Mouse (Mus musculus): Measurements from ENCODE around the gene Nme7. TPM values are rescaled to one million over a fixed set of nuclear protein-coding genes. Genes with fewer than 3 reads are reported as not detected.

Gene Nme7
- total and polyA plus RNA-seq, 3 experiments = 23.5 to 33.2 (median 25.3) TPM

DNA sequence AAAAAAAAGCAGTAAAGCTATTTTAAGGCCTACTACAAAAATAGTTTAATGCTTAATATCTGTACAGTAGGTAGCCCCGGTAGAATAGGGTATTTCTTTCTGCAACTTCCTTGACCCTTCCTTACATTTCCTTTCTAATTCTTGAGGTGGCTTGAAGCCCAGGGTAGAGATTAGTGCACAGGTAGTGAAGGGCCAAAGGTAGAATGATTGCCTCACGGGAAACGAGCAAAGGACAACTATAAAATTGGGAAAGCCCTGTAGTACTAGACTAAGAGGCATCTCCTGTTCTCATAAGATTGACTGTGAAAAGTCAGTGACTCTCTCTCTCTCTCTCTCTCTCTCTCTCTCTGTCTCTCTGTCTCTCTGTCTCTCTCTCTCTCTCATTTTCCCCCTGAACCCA is 31.5 kb downstream of the Nme7 start:
- Histone ChIP-seq H3K4me2 (ENCODE audit: insufficient read depth, low read depth, poor library complexity, severe bottlenecking) (no peak overlapping the region), H3K27me3 (replicated peaks) (no peaks in the 10 kb centered on the region), H3K4me3 (replicated peaks in 1 of 3; ENCODE audit: low read depth in 2 of 3, low read length in 2 of 3, poor library complexity in 1 of 3) (no peak overlapping the region), H3K4me1 (ENCODE audit: control insufficient read depth in 1 of 2, insufficient read depth in 2 of 2) (peaks cover 5 to 22% of the 10 kb centered on the region in 2 experiments), H3K36me3 (replicated peaks in 1 of 2; ENCODE audit: control insufficient read depth in 1 of 2, insufficient read depth in 1 of 2, low read length in 1 of 2) (peaks cover 12 to 30% of the 10 kb centered on the region in 2 experiments), H3K9me3 (replicated peaks; ENCODE audit: low read length) (peaks cover 4% of the 10 kb centered on the region), H3K27ac (ENCODE audit: insufficient read depth, low read depth) (no peak overlapping the region), H3K79me2 (replicated peaks; ENCODE audit: control insufficient read depth, extremely low read depth, insufficient read depth, poor library complexity, severe bottlenecking) (no peaks in the 10 kb centered on the region), H3K9ac (ENCODE audit: insufficient read depth, low read depth) (no peak overlapping the region)
- dilution Hi-C loops (cut with MboI; ENCODE audit: extremely low pct_ligation_motif_present, extremely low pct_unique_long_range_greater_than_20kb, low sequenced_read_pairs) (no loop called here), in situ Hi-C loops (cut with MboI; ENCODE audit: low pct_ligation_motif_present, low pct_unique_long_range_greater_than_20kb, low sequenced_read_pairs) (no loop called here)
- TF ChIP-seq MAZ (IDR thresholded peaks at IDR 0.05; ENCODE audit: low read depth, low read length) = no peak
- DNase-seq (ENCODE audit: extremely low read depth) = no peak

DNA sequence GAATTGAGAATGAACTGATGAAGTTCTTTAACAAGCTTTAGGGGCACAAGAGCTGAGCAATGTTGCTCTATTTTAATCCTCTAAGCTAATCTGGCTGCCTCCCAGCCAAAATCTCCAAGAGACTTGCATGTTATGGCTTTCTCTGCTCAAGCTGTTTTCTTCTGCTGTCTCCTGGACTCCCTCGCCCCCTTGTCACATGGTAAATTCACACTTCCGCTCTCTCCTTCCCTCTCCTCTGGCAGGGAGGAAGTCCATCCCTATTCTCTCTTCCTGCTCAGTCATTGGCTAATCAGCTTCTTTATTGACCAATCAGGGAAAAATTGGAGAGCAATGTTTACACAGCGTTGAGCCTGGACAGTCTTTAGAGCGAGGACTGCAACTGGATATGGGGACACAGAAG is 31.9 kb downstream of the Nme7 start:
- dilution Hi-C loops (cut with MboI; ENCODE audit: extremely low pct_ligation_motif_present, extremely low pct_unique_long_range_greater_than_20kb, low sequenced_read_pairs) = no loop called here
- in situ Hi-C loops (cut with MboI; ENCODE audit: low pct_ligation_motif_present, low pct_unique_long_range_greater_than_20kb, low sequenced_read_pairs) = no loop called here
- H3K27me3 ChIP-seq (replicated peaks) = no peaks in the 10 kb centered on the region
- DNase-seq (ENCODE audit: extremely low read depth) = no peak
- H3K9ac ChIP-seq (ENCODE audit: insufficient read depth, low read depth) = no peak overlapping the region
- H3K4me2 ChIP-seq (ENCODE audit: insufficient read depth, low read depth, poor library complexity, severe bottlenecking) = no peak overlapping the region
- H3K79me2 ChIP-seq (replicated peaks; ENCODE audit: control insufficient read depth, extremely low read depth, insufficient read depth, poor library complexity, severe bottlenecking) = no peaks in the 10 kb centered on the region
- H3K4me3 ChIP-seq (replicated peaks in 1 of 3; ENCODE audit: low read depth in 2 of 3, low read length in 2 of 3, poor library complexity in 1 of 3) = no peak overlapping the region
- peaks cover under 1 to 22% of the 10 kb centered on the region in 2 experiments for H3K4me1 ChIP-seq (ENCODE audit: control insufficient read depth in 1 of 2, insufficient read depth in 2 of 2)
- H3K9me3 ChIP-seq (replicated peaks; ENCODE audit: low read length) = peaks cover 4% of the 10 kb centered on the region
- no peak overlapping the region for H3K27ac ChIP-seq (ENCODE audit: insufficient read depth, low read depth)
- H3K36me3 ChIP-seq (replicated peaks in 1 of 2; ENCODE audit: control insufficient read depth in 1 of 2, insufficient read depth in 1 of 2, low read length in 1 of 2) = peaks cover 8 to 27% of the 10 kb centered on the region in 2 experiments
- no peak for TF ChIP-seq ZNF384 (IDR thresholded peaks at IDR 0.05; ENCODE audit: low read depth, low read length)
- TF ChIP-seq TBP (conservative IDR thresholded peaks at IDR 0.05; ENCODE audit: low read depth, low read length) = no peak
- no peak for TF ChIP-seq MAX (IDR thresholded peaks at IDR 0.05; ENCODE audit: low read length)
- TF ChIP-seq SIN3A (IDR thresholded peaks at IDR 0.05; ENCODE audit: low read length) = no peak
- TF ChIP-seq SMC3 (IDR thresholded peaks at IDR 0.05; ENCODE audit: low read depth, low read length) = no peak
- TF ChIP-seq BHLHE40 (IDR thresholded peaks at IDR 0.05; ENCODE audit: low read depth, low read length) = no peak

DNA sequence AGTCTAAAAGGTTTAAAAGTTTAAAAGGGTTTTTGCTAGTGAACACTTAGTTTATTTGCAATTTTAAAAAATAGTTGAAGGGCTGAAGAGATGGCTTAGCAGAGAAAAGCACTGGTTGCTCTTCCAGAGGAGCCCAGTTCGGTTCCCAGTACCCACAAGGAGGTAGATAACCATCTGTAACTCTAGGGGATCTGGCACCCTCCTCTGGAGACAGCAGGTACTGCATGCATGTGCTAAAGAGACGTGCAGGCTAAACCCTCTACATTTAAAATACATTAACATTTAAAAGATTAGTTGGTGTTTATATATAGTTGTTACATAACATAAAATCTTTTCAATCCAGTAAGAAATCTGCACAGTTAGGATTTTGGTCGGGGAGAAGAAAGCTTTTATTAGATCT is 38.2 kb downstream of the Nme7 start:
- H3K79me2 ChIP-seq (replicated peaks; ENCODE audit: control insufficient read depth, extremely low read depth, insufficient read depth, poor library complexity, severe bottlenecking) = no peaks in the 10 kb centered on the region

More for the DNA sequence above, 38.2 kb downstream of the Nme7 start:
- Histone ChIP-seq H3K9me3 (replicated peaks; ENCODE audit: low read length) (no peaks in the 10 kb centered on the region), H3K4me2 (ENCODE audit: insufficient read depth, low read depth, poor library complexity, severe bottlenecking) (no peak overlapping the region), H3K36me3 (replicated peaks in 1 of 2; ENCODE audit: control insufficient read depth in 1 of 2, insufficient read depth in 1 of 2, low read length in 1 of 2) (peaks cover 0 to 31% of the 10 kb centered on the region in 2 experiments), H3K9ac (ENCODE audit: insufficient read depth, low read depth) (no peak overlapping the region), H3K4me3 (replicated peaks in 1 of 3; ENCODE audit: low read depth in 2 of 3, low read length in 2 of 3, poor library complexity in 1 of 3) (no peak overlapping the region), H3K27ac (ENCODE audit: insufficient read depth, low read depth) (no peak overlapping the region), H3K27me3 (replicated peaks) (no peaks in the 10 kb centered on the region), H3K4me1 (ENCODE audit: control insufficient read depth in 1 of 2, insufficient read depth in 2 of 2) (no peaks in the 10 kb centered on the region)
- DNase-seq (ENCODE audit: extremely low read depth) = peak; percentile 22
- dilution Hi-C loops (cut with MboI; ENCODE audit: extremely low pct_ligation_motif_present, extremely low pct_unique_long_range_greater_than_20kb, low sequenced_read_pairs) = no loop called here
- TF ChIP-seq POLR2A (IDR thresholded peaks at IDR 0.05; ENCODE audit: low read depth, low read length) (no peak), KAT2A (IDR thresholded peaks at IDR 0.05; ENCODE audit: insufficient replicate concordance, low read length) (no peak), SIN3A (IDR thresholded peaks at IDR 0.05; ENCODE audit: low read length) (no peak), MAX (IDR thresholded peaks at IDR 0.05; ENCODE audit: low read length) (no peak), RAD21 (IDR thresholded peaks at IDR 0.05; ENCODE audit: low read depth, low read length) (peak; percentile 44), MXI1 (IDR thresholded peaks at IDR 0.05; ENCODE audit: low read depth, low read length) (no peak), MAFK (IDR thresholded peaks at IDR 0.05; ENCODE audit: insufficient replicate concordance, low read length) (no peak), CTCF (conservative IDR thresholded peaks at IDR 0.05 in 1 of 2, IDR thresholded peaks at IDR 0.05 in 1 of 2; ENCODE audit: low read depth in 2 of 2, low read length in 2 of 2) (peak; percentile 58 to 65), UBTF (IDR thresholded peaks at IDR 0.05; ENCODE audit: low read depth, low read length) (no peak), ETS1 (conservative IDR thresholded peaks at IDR 0.05; ENCODE audit: low read depth, low read length) (no peak), NRF1 (IDR thresholded peaks at IDR 0.05; ENCODE audit: low read depth, low read length) (no peak), SMC3 (IDR thresholded peaks at IDR 0.05; ENCODE audit: low read depth, low read length) (peak; percentile 40), EP300 (IDR thresholded peaks at IDR 0.05; ENCODE audit: low read length) (no peak)
- in situ Hi-C loops (cut with MboI; ENCODE audit: low pct_ligation_motif_present, low pct_unique_long_range_greater_than_20kb, low sequenced_read_pairs) = no loop called here

All from CH12.LX (cell line).